Mouse (Mus musculus) heart, embryonic 11.5 days (tissue): ENCODE measurements around the gene Rimbp2. TPM values are rescaled to one million over a fixed set of nuclear protein-coding genes. Genes with fewer than 3 reads are reported as not detected.

ENCODE experiments used
- ATAC-seq: fragments of 200-750 bp; cut with Nextera tagmentation; replicated peaks from 2 replicates; pipeline ENCODE4 v1.8.0; 2017; ENCODE audit warnings: moderate library complexity; ENCODE audit not compliant: insufficient number of reproducible peaks, low FRiP score, low TSS enrichment
- H3K27ac ChIP-seq: fragments of 300-500 bp; sonication (generic); 2 replicates; pipeline ENCODE4 v1.5.1; 2014; ENCODE audit warnings: mild to moderate bottlenecking, low read depth, low read length
- H3K27me3 ChIP-seq: fragments of 300-500 bp; sonication (generic); 2 replicates; pipeline ENCODE4 v1.6.1; 2014; ENCODE audit warnings: mild to moderate bottlenecking, low read length, mixed read lengths; ENCODE audit not compliant: control insufficient read depth, insufficient read depth
- H3K36me3 ChIP-seq: fragments of 300-500 bp; sonication (generic); 2 replicates; pipeline ENCODE4 v1.6.1; 2014; ENCODE audit warnings: mild to moderate bottlenecking, low read length, moderate library complexity, mixed read lengths; ENCODE audit not compliant: control insufficient read depth, insufficient read depth
- H3K4me1 ChIP-seq: fragments of 300-500 bp; sonication (generic); 2 replicates; pipeline ENCODE4 v1.6.1; 2014; ENCODE audit warnings: low read length; ENCODE audit not compliant: control insufficient read depth, insufficient read depth
- H3K4me2 ChIP-seq: fragments of 300-500 bp; sonication (generic); 2 replicates; pipeline ENCODE4 v1.6.1; 2014; ENCODE audit warnings: mild to moderate bottlenecking, moderate library complexity
- H3K4me3 ChIP-seq: fragments of 300-500 bp; sonication (generic); 2 replicates; pipeline ENCODE4 v1.5.1; 2014; ENCODE audit warnings: low read depth, low read length
- H3K9ac ChIP-seq: fragments of 300-500 bp; sonication (generic); 2 replicates; pipeline ENCODE4 v1.6.1; 2014; ENCODE audit warnings: mild to moderate bottlenecking, low read depth, low read length, moderate library complexity
- H3K9me3 ChIP-seq: fragments of 300-500 bp; sonication (generic); replicated peaks from 2 replicates; pipeline ENCODE4 v1.6.1; 2016; ENCODE audit warnings: low read length; ENCODE audit not compliant: control insufficient read depth
- WGBS: fragments of 180-500 bp; shearing (Covaris S2); extraction: QIAGEN DNeasy Blood & Tissue Kit; methylation state at CpG from one replicate; pipeline ENCODE4 v1.1.7; 2014; ENCODE audit not compliant: insufficient replicate concordance; 5-methylcytosine and 5-hydroxymethylcytosine counted together
- polyA plus RNA-seq: library from polyadenylated mRNA; unstranded; fragments of >200 nt; fragmentation: Nextera tagmentation; extraction: Ambion mirVana; gene quantifications from 2 replicates; pipeline ENCODE4 v1.2.1, GENCODE M21; 2014

Gene Rimbp2
- polyA plus RNA-seq, 1 experiment from 2014 or later: 0.03 TPM

DNA sequence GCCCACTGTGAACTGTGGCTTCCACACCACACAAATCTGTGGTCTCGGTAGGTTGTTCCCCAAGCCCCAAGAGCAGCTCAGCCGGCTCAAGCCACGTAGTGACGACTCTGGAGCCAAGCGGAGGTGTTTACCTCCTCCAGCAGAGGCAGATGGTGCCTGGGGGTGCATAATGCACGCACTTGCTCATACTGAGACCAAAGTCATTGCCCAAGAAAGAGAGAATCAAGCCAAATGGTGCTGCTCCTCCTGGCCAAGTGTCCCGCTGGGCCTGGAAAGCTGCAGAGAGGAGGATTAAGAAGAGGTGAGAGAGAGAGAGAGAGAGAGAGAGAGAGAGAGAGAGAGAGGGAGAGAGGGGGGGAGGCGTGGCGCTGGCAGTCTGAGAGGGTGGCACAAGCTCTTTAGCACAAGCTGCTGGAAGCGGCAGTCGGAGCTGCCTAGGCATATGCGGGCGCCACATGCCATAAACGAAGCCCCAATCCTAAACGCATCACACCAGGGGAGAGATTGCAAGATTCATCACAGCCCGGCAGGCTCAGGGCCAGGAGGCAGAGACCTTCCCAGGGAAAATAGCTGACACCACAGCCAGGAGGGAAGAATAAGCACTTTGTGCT is 75.8 kb downstream of the Rimbp2 start:
- Histone ChIP-seq H3K36me3 (no peaks in the 10 kb centered on the region), H3K9me3 (no peaks in the 10 kb centered on the region), H3K4me1 (no peaks in the 10 kb centered on the region), H3K27me3 (peaks cover 4% of the 10 kb centered on the region; the same call in 1 of the 2 replicates), H3K27ac (no peak overlapping the region), H3K9ac (no peak overlapping the region), H3K4me2 (no peak overlapping the region), H3K4me3 (no peak overlapping the region)
- 10% methylated on average over 16 of the region's 16 CpGs for WGBS
- ATAC-seq: no peak

DNA sequence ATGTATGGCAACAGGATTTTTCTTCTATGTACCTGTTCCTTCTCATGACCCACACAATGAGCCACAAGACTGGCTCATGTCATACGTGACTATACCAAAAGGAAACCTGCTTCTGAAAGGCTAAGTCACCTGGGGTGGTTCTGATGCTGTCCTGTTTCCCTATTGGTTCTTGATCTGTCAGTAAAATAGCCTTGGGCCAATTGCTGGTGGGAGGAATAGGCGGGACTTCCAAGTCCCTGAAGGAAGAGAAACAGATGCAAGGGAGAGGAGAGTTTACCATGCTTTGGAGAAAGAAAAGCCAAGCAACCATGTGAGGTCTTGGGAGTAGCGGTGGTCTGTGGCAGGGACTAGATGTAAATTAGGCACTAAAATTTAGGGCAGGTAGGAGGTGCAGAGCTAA is 81.6 kb downstream of the Rimbp2 start:
- WGBS: 66% methylated on average over 3 of the region's 3 CpGs
- no peak overlapping the region for H3K9ac ChIP-seq
- H3K27ac ChIP-seq: no peak overlapping the region
- no peaks in the 10 kb centered on the region for H3K4me1 ChIP-seq
- H3K36me3 ChIP-seq: no peaks in the 10 kb centered on the region
- no peak overlapping the region for H3K4me3 ChIP-seq
- ATAC-seq: no peak
- H3K9me3 ChIP-seq: no peaks in the 10 kb centered on the region
- no peak overlapping the region for H3K4me2 ChIP-seq
- H3K27me3 ChIP-seq: peaks cover under 1% of the 10 kb centered on the region; the same call in 1 of the 2 replicates

DNA sequence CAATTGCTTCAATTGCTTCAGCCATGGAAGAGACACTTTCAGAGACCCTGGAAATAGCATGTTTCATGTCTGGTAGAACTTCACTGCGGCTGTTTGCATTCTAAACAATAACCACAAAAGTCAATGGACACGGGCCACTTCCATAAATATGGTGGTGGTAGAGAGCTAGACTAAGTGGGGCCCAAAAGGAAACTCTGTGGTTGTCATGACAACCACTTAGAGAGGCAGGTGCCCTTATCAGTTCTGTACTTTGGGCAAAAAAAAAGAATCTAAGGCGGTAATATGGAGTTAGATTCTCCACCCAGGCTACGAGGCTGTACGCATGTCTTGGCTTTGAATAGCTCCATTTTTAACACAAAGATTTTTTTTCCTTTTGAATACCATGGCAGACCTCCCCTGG is 86.5 kb downstream of the Rimbp2 start:
- no peak overlapping the region for H3K4me2 ChIP-seq
- no peak overlapping the region for H3K4me3 ChIP-seq

GRCm38 (mm10) chr5:128866291-128866690 is 87.0 kb downstream of the Rimbp2 start:
- H3K27ac ChIP-seq: no peak overlapping the region
- no peak overlapping the region for H3K9ac ChIP-seq
- ATAC-seq: no peak
- WGBS: 62% methylated on average over 5 of the region's 5 CpGs
- H3K4me3 ChIP-seq: no peak overlapping the region
- no peaks in the 10 kb centered on the region for H3K36me3 ChIP-seq
- H3K9me3 ChIP-seq: no peaks in the 10 kb centered on the region
- no peaks in the 10 kb centered on the region for H3K27me3 ChIP-seq
- H3K4me2 ChIP-seq: no peak overlapping the region
- no peaks in the 10 kb centered on the region; the same call in 1 of the 2 replicates for H3K4me1 ChIP-seq

More for the DNA sequence above, 86.5 kb downstream of the Rimbp2 start:
- no peaks in the 10 kb centered on the region for H3K9me3 ChIP-seq
- WGBS: 76% methylated on average over 5 of the region's 5 CpGs
- no peak overlapping the region for H3K9ac ChIP-seq
- no peak for ATAC-seq
- H3K27ac ChIP-seq: no peak overlapping the region
- no peaks in the 10 kb centered on the region; the same call in 1 of the 2 replicates for H3K4me1 ChIP-seq
- H3K36me3 ChIP-seq: no peaks in the 10 kb centered on the region
- no peaks in the 10 kb centered on the region for H3K27me3 ChIP-seq

DNA sequence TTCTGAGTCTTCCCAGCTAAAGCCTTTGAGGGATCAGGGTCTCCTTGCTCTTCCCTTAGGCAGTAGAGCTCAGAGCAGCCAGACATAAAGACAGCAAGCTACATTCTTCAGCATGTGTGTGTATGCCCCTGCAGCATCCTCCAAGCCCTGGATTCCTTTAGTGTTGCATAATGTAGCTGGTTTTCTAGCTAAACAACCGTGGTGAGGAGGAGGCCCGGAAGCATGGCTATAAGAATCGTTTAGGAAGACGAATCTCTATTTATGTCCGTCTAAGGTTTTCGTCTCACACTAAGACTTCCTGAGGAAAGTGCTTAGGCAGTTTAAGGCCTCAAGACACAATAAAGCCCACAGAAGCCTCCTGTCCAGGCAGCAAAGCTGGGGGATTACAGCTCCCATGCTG is 89.8 kb downstream of the Rimbp2 start:
- H3K9me3 ChIP-seq: no peaks in the 10 kb centered on the region
- H3K36me3 ChIP-seq: no peaks in the 10 kb centered on the region
- H3K4me3 ChIP-seq: no peak overlapping the region
- H3K4me1 ChIP-seq: no peaks in the 10 kb centered on the region; the same call in 1 of the 2 replicates
- H3K27me3 ChIP-seq: no peaks in the 10 kb centered on the region
- no peak overlapping the region for H3K9ac ChIP-seq
- H3K27ac ChIP-seq: no peak overlapping the region
- H3K4me2 ChIP-seq: no peak overlapping the region
- no peak for ATAC-seq
- WGBS: 57% methylated on average over 6 of the region's 6 CpGs

- no peak overlapping the region for H3K4me3 ChIP-seq
- H3K9me3 ChIP-seq: no peaks in the 10 kb centered on the region
- no peaks in the 10 kb centered on the region; the same call in 1 of the 2 replicates for H3K4me1 ChIP-seq
- H3K4me2 ChIP-seq: no peak overlapping the region
- H3K9ac ChIP-seq: no peak overlapping the region
- H3K27me3 ChIP-seq: no peaks in the 10 kb centered on the region
- ATAC-seq: no peak
- H3K27ac ChIP-seq: no peak overlapping the region
- H3K36me3 ChIP-seq: no peaks in the 10 kb centered on the region
- 85% methylated on average over 3 of the region's 3 CpGs for WGBS
These were observed 92.4 kb downstream of the Rimbp2 start for GRCm38 (mm10) chr5:128860907-128861306.

DNA sequence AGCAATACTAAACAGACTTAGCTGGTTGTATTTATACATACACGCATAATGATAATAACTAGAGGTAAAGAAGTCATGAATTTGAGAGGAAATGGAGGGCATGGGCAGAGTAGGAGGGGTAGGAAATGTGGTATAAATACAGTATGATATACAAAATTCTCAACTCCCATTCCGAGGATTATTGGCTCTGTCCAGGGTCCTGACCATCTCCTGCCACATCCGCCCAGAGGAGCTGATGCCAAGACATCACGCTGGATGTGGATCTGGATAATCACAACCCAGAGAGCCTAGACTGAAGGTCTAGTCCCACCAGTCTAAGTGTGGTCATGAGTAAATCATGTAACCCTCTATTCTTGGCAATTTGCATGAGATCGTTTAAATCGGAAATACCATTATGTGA is 100.5 kb downstream of the Rimbp2 start:
- no peak for ATAC-seq
- WGBS: 58% methylated on average over 6 of the region's 6 CpGs
- Histone ChIP-seq H3K27ac (no peak overlapping the region), H3K4me3 (no peak overlapping the region), H3K9ac (no peak overlapping the region), H3K27me3 (no peaks in the 10 kb centered on the region), H3K9me3 (no peaks in the 10 kb centered on the region), H3K4me1 (no peaks in the 10 kb centered on the region), H3K36me3 (no peaks in the 10 kb centered on the region), H3K4me2 (no peak overlapping the region)

DNA sequence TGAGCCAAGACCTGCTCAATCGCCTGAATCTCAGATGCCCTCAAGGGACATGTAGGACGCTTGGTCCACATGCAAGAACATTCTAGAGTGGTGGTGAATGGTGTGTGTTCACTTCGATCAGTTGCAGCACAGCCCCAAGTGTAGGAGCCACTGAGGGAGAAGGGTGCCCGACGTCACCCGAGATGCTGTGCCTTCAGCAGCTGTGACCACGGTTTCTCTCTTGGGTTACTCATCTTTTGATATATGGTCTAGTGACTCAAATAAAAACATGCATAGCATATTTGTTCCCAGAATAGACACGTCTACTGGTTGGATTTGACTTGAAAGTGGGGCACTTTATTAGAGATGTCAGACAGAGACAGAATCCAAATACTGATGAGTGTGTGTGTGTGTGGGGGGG is 105.5 kb downstream of the Rimbp2 start:
- Histone ChIP-seq H3K9me3 (no peaks in the 10 kb centered on the region), H3K27me3 (no peaks in the 10 kb centered on the region), H3K27ac (no peak overlapping the region), H3K36me3 (no peaks in the 10 kb centered on the region), H3K4me2 (no peak overlapping the region), H3K9ac (no peak overlapping the region), H3K4me1 (no peaks in the 10 kb centered on the region), H3K4me3 (no peak overlapping the region)
- no peak for ATAC-seq
- 87% methylated on average over 8 of the region's 8 CpGs for WGBS

GRCm38 (mm10) chr5:128846433-128847040 is 106.7 kb downstream of the Rimbp2 start:
- 77% methylated on average over 12 of the region's 12 CpGs for WGBS
- no peaks in the 10 kb centered on the region for H3K4me1 ChIP-seq

More at GRCm38 (mm10) chr5:128846433-128847040, 106.7 kb downstream of the Rimbp2 start:
- H3K27ac ChIP-seq: no peak overlapping the region
- no peaks in the 10 kb centered on the region for H3K27me3 ChIP-seq
- H3K9me3 ChIP-seq: no peaks in the 10 kb centered on the region
- H3K36me3 ChIP-seq: no peaks in the 10 kb centered on the region
- no peak overlapping the region for H3K4me3 ChIP-seq
- no peak overlapping the region for H3K9ac ChIP-seq
- no peak for ATAC-seq
- no peak overlapping the region for H3K4me2 ChIP-seq
